24 mouse cellular contexts compared by ENCODE assay signal in genomic region chr3:102083589-102084230, GRCm38 (mm10). TPM values are rescaled to one million over a fixed set of nuclear protein-coding genes. Genes with fewer than 3 reads are reported as not detected.
DNase-seq lines count a peak whose midpoint lies in the region; ATAC-seq and TF ChIP-seq lines count a peak whose summit lies in the region.
"Had no signal": no experiment of that assay in that cellular context is flagged by ENCODE, and none has a peak within 500 bp of the region (broad histone marks: within the 10 kb centered on the region; RNA-seq: fewer than 3 reads in every experiment).

No protein-coding gene starts in this region.

- H3K9ac ChIP-seq in heart, embryonic 11.5 days (ENCODE audit: low read depth, low read length), result no peak overlapping the region
- H3K9ac ChIP-seq in hindbrain, embryonic 11.5 days (ENCODE audit: low read depth, low read length), result no peak overlapping the region
- H3K9ac ChIP-seq in midbrain, embryonic 11.5 days (ENCODE audit: low read length), result no peak overlapping the region
- no peak overlapping the region for H3K9ac ChIP-seq in midbrain, postnatal 0 days (replicated peaks; ENCODE audit: low read length, poor library complexity, severe bottlenecking)
- H3K9ac ChIP-seq: embryonic facial prominence, embryonic 15.5 days; hindbrain, embryonic 12.5 days; liver, embryonic 14.5 days; midbrain, embryonic 15.5 days had no signal

- no peak overlapping the region for H3K4me3 ChIP-seq in heart, embryonic 11.5 days (ENCODE audit: low read depth, low read length)
- no peak overlapping the region for H3K4me3 ChIP-seq in hindbrain, embryonic 10.5 days
- no peak overlapping the region for H3K4me3 ChIP-seq in hindbrain, embryonic 11.5 days (ENCODE audit: low read depth, low read length)
- no peak overlapping the region for H3K4me3 ChIP-seq in midbrain, embryonic 11.5 days (ENCODE audit: low read depth, low read length)
- H3K4me3 ChIP-seq in midbrain, postnatal 0 days (ENCODE audit: low read depth, low read length), result no peak overlapping the region
- H3K4me3 ChIP-seq: embryonic facial prominence, embryonic 15.5 days; gastrocnemius, adult 2 months; hindbrain, embryonic 12.5 days; left cerebral cortex, adult 2 months; midbrain, embryonic 15.5 days had no signal

- ATAC-seq in heart, embryonic 11.5 days (replicated peaks; ENCODE audit: insufficient number of reproducible peaks, low FRiP score, low TSS enrichment), result no peak
- ATAC-seq in hindbrain, embryonic 11.5 days (ENCODE audit: low FRiP score), result no peak
- no peak for ATAC-seq in midbrain, embryonic 11.5 days (ENCODE audit: low FRiP score)
- no peak for ATAC-seq in midbrain, postnatal 0 days (ENCODE audit: low FRiP score)
- ATAC-seq: CD4-positive, CD25-positive, alpha-beta regulatory T cell, adult 4 months; forebrain, embryonic 14.5 days; intestine, postnatal 0 days; midbrain, embryonic 15.5 days had no signal

- no peak for DNase-seq in heart, adult 9 months (ENCODE audit: low spot score in 2 of 2)
- no peak for DNase-seq in hindbrain, embryonic 10.5 days (ENCODE audit: low spot score)
- no peak for DNase-seq in hindbrain, embryonic 11.5 days (ENCODE audit: low spot score)
- peak; percentile 87 for DNase-seq in midbrain, embryonic 11.5 days (ENCODE audit: low spot score, missing footprints)
- no peak for DNase-seq in midbrain, postnatal 0 days (ENCODE audit: low spot score)
- peak; percentile 99 for DNase-seq in R1 (ENCODE audit: low read depth, low spot score)
- DNase-seq in spleen, adult 18-20 months, result no peak
- DNase-seq: adrenal gland, postnatal 14 days; cerebellum, adult 8-10 months; gastrocnemius, adult 2 months; layer of hippocampus, adult 9-11 months; thymus, adult 2 months had no signal

- WGBS in heart, embryonic 11.5 days (ENCODE audit: insufficient replicate concordance), result 17% methylated on average over 13 of the region's 13 CpGs
- 9% methylated on average over 13 of the region's 13 CpGs for WGBS in hindbrain, embryonic 10.5 days
- WGBS in hindbrain, embryonic 11.5 days, result 11% methylated on average over 13 of the region's 13 CpGs
- 13% methylated on average over 13 of the region's 13 CpGs for WGBS in midbrain, embryonic 11.5 days
- 24% methylated on average over 13 of the region's 13 CpGs for WGBS in midbrain, postnatal 0 days

- peak overlapping the region; percentile 27; the same call in 1 of the 2 replicates for H3K4me2 ChIP-seq in heart, embryonic 11.5 days
- no peak overlapping the region for H3K4me2 ChIP-seq in hindbrain, embryonic 11.5 days (replicated peaks; ENCODE audit: low read depth, low read length)
- no peak overlapping the region for H3K4me2 ChIP-seq in midbrain, embryonic 11.5 days
- H3K4me2 ChIP-seq in midbrain, postnatal 0 days (ENCODE audit: low read depth, low read length, poor library complexity, severe bottlenecking), result no peak overlapping the region
- H3K4me2 ChIP-seq: embryonic facial prominence, embryonic 15.5 days; hindbrain, embryonic 12.5 days; midbrain, embryonic 15.5 days had no signal

- no peaks in the 10 kb centered on the region; the same call in 1 of the 2 replicates for H3K27me3 ChIP-seq in heart, embryonic 11.5 days (ENCODE audit: control insufficient read depth, insufficient read depth, low read length)
- H3K27me3 ChIP-seq in hindbrain, embryonic 10.5 days (ENCODE audit: insufficient read depth, poor library complexity, severe bottlenecking), result peaks cover 51% of the 10 kb centered on the region
- 0 out of 2 replicates have a peak, but pooled peaks cover 3% of the 10 kb centered on the region for H3K27me3 ChIP-seq in hindbrain, embryonic 11.5 days (ENCODE audit: control insufficient read depth, insufficient read depth, low read length)
- peaks cover 5% of the 10 kb centered on the region for H3K27me3 ChIP-seq in midbrain, embryonic 11.5 days (ENCODE audit: control insufficient read depth, insufficient read depth, low read length)
- no peaks in the 10 kb centered on the region for H3K27me3 ChIP-seq in midbrain, postnatal 0 days (ENCODE audit: insufficient read depth, low read length)
- H3K27me3 ChIP-seq: embryonic facial prominence, embryonic 15.5 days had no signal

- no peak for TF ChIP-seq CTCF in midbrain, postnatal 0 days (IDR thresholded peaks at IDR 0.05)

- no peak overlapping the region for H3K27ac ChIP-seq in heart, embryonic 11.5 days (ENCODE audit: low read depth, low read length)
- H3K27ac ChIP-seq in hindbrain, embryonic 10.5 days, result peak overlapping the region; percentile 67
- no peak overlapping the region for H3K27ac ChIP-seq in hindbrain, embryonic 11.5 days (ENCODE audit: low read depth, low read length)
- no peak overlapping the region for H3K27ac ChIP-seq in midbrain, embryonic 11.5 days (ENCODE audit: low read depth, low read length)
- no peak overlapping the region for H3K27ac ChIP-seq in midbrain, postnatal 0 days (ENCODE audit: low read depth, low read length)
- H3K27ac ChIP-seq: embryonic facial prominence, embryonic 15.5 days; gastrocnemius, adult 2 months; hindbrain, embryonic 12.5 days; left cerebral cortex, adult 2 months; liver, embryonic 14.5 days; midbrain, embryonic 15.5 days; stomach, postnatal 0 days had no signal

- H3K4me1 ChIP-seq in heart, embryonic 11.5 days (ENCODE audit: control insufficient read depth, insufficient read depth, low read length), result peaks cover 23% of the 10 kb centered on the region
- peaks cover 18% of the 10 kb centered on the region for H3K4me1 ChIP-seq in hindbrain, embryonic 10.5 days (replicated peaks)
- H3K4me1 ChIP-seq in hindbrain, embryonic 11.5 days (replicated peaks; ENCODE audit: control insufficient read depth, insufficient read depth, low read length), result no peaks in the 10 kb centered on the region
- no peaks in the 10 kb centered on the region for H3K4me1 ChIP-seq in midbrain, embryonic 11.5 days (ENCODE audit: control insufficient read depth, insufficient read depth, low read length)
- H3K4me1 ChIP-seq in midbrain, postnatal 0 days (ENCODE audit: insufficient read depth, low read length), result no peaks in the 10 kb centered on the region

- H3K36me3 ChIP-seq in heart, embryonic 11.5 days (ENCODE audit: control insufficient read depth, insufficient read depth, low read length), result no peaks in the 10 kb centered on the region
- H3K36me3 ChIP-seq in hindbrain, embryonic 10.5 days, result no peaks in the 10 kb centered on the region
- H3K36me3 ChIP-seq in hindbrain, embryonic 11.5 days (ENCODE audit: control insufficient read depth, insufficient read depth, low read length), result no peaks in the 10 kb centered on the region
- H3K36me3 ChIP-seq in midbrain, embryonic 11.5 days (ENCODE audit: control insufficient read depth, insufficient read depth, low read length), result no peaks in the 10 kb centered on the region
- no peaks in the 10 kb centered on the region for H3K36me3 ChIP-seq in midbrain, postnatal 0 days (ENCODE audit: insufficient read depth, low read length)
- H3K36me3 ChIP-seq: embryonic facial prominence, embryonic 15.5 days; hindbrain, embryonic 12.5 days; midbrain, embryonic 15.5 days had no signal

- no peaks in the 10 kb centered on the region for H3K9me3 ChIP-seq in heart, embryonic 11.5 days (replicated peaks; ENCODE audit: control insufficient read depth, low read length)
- no peaks in the 10 kb centered on the region for H3K9me3 ChIP-seq in hindbrain, embryonic 10.5 days
- no peaks in the 10 kb centered on the region for H3K9me3 ChIP-seq in hindbrain, embryonic 11.5 days (ENCODE audit: control insufficient read depth, low read length)
- H3K9me3 ChIP-seq in midbrain, embryonic 11.5 days (ENCODE audit: control insufficient read depth, low read length), result no peaks in the 10 kb centered on the region
- no peaks in the 10 kb centered on the region for H3K9me3 ChIP-seq in midbrain, postnatal 0 days (ENCODE audit: low read length)
- H3K9me3 ChIP-seq: embryonic facial prominence, embryonic 15.5 days; hindbrain, embryonic 12.5 days; midbrain, embryonic 15.5 days had no signal

RNA-seq across cellular contexts. Expression of gene Casq2, which starts 2.5 kb away (rescaled TPM):
- 33.8 and 39.7 TPM in 2 replicates for polyA plus RNA-seq in heart, embryonic 11.5 days (2014; fragmentation: Nextera tagmentation; extraction: Ambion mirVana)
- 0.08 and 0.25 TPM in 2 replicates for polyA plus RNA-seq in hindbrain, embryonic 10.5 days (2016; fragmentation: Nextera tagmentation; extraction: Ambion mirVana)
- polyA plus RNA-seq in hindbrain, embryonic 11.5 days (2014; fragmentation: Nextera tagmentation; extraction: Ambion mirVana), result 0.76 and 2.1 TPM in 2 replicates
- polyA plus RNA-seq in midbrain, embryonic 11.5 days (2014; fragmentation: Nextera tagmentation; extraction: Ambion mirVana), result 0.21 TPM in 1 of 2 replicates, not detected in the other
- 0.93 and 4.5 TPM in 2 replicates for total RNA-seq in midbrain, postnatal 0 days (2014; rRNA removed)
- 0.61 and 0.84 TPM in 2 replicates for polyA plus RNA-seq in midbrain, postnatal 0 days (2015; fragmentation: Nextera tagmentation; extraction: Ambion mirVana)
- total RNA-seq: megakaryocyte progenitor cell, adult 5-6 weeks; neutrophil, adult 5-6 weeks had no signal
- polyA plus RNA-seq: CD4-positive, CD25-positive, alpha-beta regulatory T cell, adult 4 months had no signal

Comparison
In these comparisons a context has a peak if more than half of its experiments do, and no peak if none do; other contexts are left out.
1. DNase-seq: peak in midbrain, embryonic 11.5 days (single experiment) and R1 (single experiment); none in heart, adult 9 months (0 of 2), hindbrain, embryonic 10.5 days (single experiment), hindbrain, embryonic 11.5 days (single experiment), midbrain, postnatal 0 days (single experiment) and spleen, adult 18-20 months (0 of 2).
2. RNA of gene Casq2, which starts 2.5 kb away (polyA plus RNA-seq): 33.8 to 39.7 TPM in heart, embryonic 11.5 days; 0.61 to 0.84 TPM in midbrain, postnatal 0 days, 0.76 to 2.1 TPM in hindbrain, embryonic 11.5 days, 0.08 to 0.25 TPM in hindbrain, embryonic 10.5 days and 0.21 TPM in midbrain, embryonic 11.5 days; every median in the first group is over 10 times any median in the second.